Mouse (Mus musculus) stomach, postnatal 0 days (tissue): ENCODE data around the gene Rad51b.

Experiments
- CTCF ChIP-seq: IDR thresholded peaks from 2 replicates; pipeline ENCODE4 v1.5.1; 2016; ENCODE audit warnings: antibody characterized with exemption, low read depth, mild to moderate bottlenecking, moderate library complexity
- EP300 ChIP-seq: optimal IDR thresholded peaks from 2 replicates; pipeline ENCODE3; 2016; ENCODE audit warnings: antibody characterized with exemption

DNA sequence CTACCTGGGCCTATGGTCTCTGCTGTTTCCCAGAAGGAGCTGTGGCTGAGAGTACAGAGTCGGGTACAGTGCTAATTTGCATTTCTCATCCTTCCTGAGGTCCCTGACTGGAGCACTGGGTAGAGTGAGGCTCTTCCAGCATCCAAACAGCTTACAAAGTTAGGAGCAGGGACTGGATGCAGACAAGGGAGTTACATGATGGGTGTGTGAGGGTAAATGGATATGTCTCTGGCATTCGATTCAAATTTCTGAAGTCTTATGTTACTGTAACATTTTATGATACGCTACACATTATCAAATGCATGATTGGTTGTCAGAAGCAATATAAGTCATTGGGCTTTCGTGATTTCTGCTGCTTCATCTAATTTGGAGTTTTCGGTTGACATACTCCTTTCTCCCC lies 479.7 kb downstream of the Rad51b start:
- TF ChIP-seq CTCF (no peak), EP300 (no peak)
